Mouse (Mus musculus): ENCODE results near the gene Kctd4. TPM values are rescaled to one million over a fixed set of nuclear protein-coding genes. Genes with fewer than 3 reads are reported as not detected.
A peak's percentile ranks its signal among the peaks of the same experiment; 100 is the strongest.

Kctd4 gene
- polyA plus RNA-seq, 1 experiment, result 3.5 TPM

DNA sequence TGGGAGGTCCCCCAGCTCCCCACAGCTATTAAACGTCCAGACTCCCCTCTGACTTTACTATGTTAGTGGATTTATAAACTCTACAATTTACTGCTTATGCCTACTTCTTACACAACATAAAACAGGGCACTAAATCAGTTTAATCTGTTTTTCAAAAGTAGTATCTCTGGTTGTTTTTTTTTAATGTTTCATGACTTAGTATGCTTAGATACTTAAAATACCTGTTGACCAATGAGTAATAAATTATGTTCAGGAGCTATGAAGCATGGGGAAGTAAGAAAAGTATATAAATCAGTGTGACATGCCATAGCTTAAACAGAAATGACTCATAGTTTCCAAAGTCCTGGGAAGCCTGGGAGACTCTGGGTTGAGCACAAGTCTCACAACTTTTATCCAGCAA, 17.1 kb upstream of the Kctd4 start:
- WGBS, result 74% methylated on average over 1 of the region's 1 CpGs
- Histone ChIP-seq H3K27ac (ENCODE audit: insufficient read depth, low read length) (no peak overlapping the region), H3K27me3 (ENCODE audit: control insufficient read depth, insufficient read depth, low read length) (no peaks in the 10 kb centered on the region), H3K4me3 (replicated peaks; ENCODE audit: insufficient read depth, low read depth, low read length) (no peak overlapping the region), H3K4me1 (ENCODE audit: control insufficient read depth, insufficient read depth, low read length) (no peaks in the 10 kb centered on the region)
- DNase-seq, result no peak
- TF ChIP-seq POLR2A (IDR thresholded peaks at IDR 0.05; ENCODE audit: borderline replicate concordance, insufficient read depth, low read length) (no peak), CTCF (IDR thresholded peaks at IDR 0.05; ENCODE audit: borderline replicate concordance, insufficient read depth, low read depth, low read length) (no peak)

DNA sequence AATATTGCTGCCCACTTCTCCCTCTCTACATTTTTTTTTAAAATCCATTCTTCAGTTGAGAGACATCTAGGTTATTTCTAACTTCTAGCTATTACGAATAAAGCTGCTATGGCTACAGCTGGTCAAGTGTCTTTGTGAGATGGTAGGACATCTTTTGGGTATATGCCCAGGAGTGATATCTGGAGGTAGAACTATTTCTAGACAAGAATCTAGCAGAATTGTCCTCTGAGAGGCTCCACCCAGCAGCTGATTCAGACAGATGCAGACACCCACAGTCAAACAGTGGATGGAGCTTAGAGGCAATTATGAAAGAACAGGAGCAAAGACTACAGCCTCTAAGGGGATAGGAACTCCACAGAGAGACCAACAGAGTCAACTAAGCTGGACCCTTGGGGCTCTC, 13.3 kb upstream of the Kctd4 start:
- Histone ChIP-seq H3K4me3 (replicated peaks; ENCODE audit: insufficient read depth, low read depth, low read length) (no peak overlapping the region), H3K27me3 (ENCODE audit: control insufficient read depth, insufficient read depth, low read length) (no peaks in the 10 kb centered on the region), H3K27ac (ENCODE audit: insufficient read depth, low read length) (no peak overlapping the region), H3K4me1 (ENCODE audit: control insufficient read depth, insufficient read depth, low read length) (no peaks in the 10 kb centered on the region)
- WGBS, result 88% methylated on average over 1 of the region's 1 CpGs
- TF ChIP-seq POLR2A (IDR thresholded peaks at IDR 0.05; ENCODE audit: borderline replicate concordance, insufficient read depth, low read length) (no peak), CTCF (IDR thresholded peaks at IDR 0.05; ENCODE audit: borderline replicate concordance, insufficient read depth, low read depth, low read length) (no peak)
- DNase-seq, result no peak

GRCm38 (mm10) chr14:75942365-75942764, 12.4 kb upstream of the Kctd4 start:
- no peak for DNase-seq
- 95% methylated on average over 3 of the region's 3 CpGs for WGBS
- no peak for TF ChIP-seq POLR2A (IDR thresholded peaks at IDR 0.05; ENCODE audit: borderline replicate concordance, insufficient read depth, low read length)
- TF ChIP-seq CTCF (IDR thresholded peaks at IDR 0.05; ENCODE audit: borderline replicate concordance, insufficient read depth, low read depth, low read length), result no peak
- Histone ChIP-seq H3K4me1 (ENCODE audit: control insufficient read depth, insufficient read depth, low read length) (no peaks in the 10 kb centered on the region), H3K27me3 (ENCODE audit: control insufficient read depth, insufficient read depth, low read length) (no peaks in the 10 kb centered on the region), H3K27ac (ENCODE audit: insufficient read depth, low read length) (no peak overlapping the region), H3K4me3 (replicated peaks; ENCODE audit: insufficient read depth, low read depth, low read length) (no peak overlapping the region)

DNA sequence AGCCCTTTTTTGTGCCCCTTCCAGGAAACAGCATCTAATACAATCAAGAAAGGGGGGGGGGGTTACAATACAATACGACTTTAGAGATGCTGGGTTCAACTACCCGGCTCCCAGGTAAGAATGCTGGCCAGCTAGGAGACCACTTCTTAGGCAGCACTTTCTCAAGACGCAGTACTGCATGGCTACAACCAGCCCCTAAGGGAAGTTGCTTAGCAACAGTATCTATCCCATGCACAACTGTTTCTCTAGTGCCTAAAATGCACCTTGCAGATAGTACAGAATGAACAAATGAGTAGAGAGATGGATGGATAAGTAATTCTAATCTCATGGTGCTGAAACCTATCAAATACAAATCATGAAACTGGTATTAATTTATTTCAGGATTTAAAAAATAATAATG, 7.1 kb upstream of the Kctd4 start:
- Histone ChIP-seq H3K27ac (ENCODE audit: insufficient read depth, low read length) (no peak overlapping the region), H3K4me1 (ENCODE audit: control insufficient read depth, insufficient read depth, low read length) (no peaks in the 10 kb centered on the region), H3K4me3 (replicated peaks; ENCODE audit: insufficient read depth, low read depth, low read length) (no peak overlapping the region), H3K27me3 (ENCODE audit: control insufficient read depth, insufficient read depth, low read length) (no peaks in the 10 kb centered on the region)
- TF ChIP-seq CTCF (IDR thresholded peaks at IDR 0.05; ENCODE audit: borderline replicate concordance, insufficient read depth, low read depth, low read length), result no peak
- TF ChIP-seq POLR2A (IDR thresholded peaks at IDR 0.05; ENCODE audit: borderline replicate concordance, insufficient read depth, low read length), result no peak
- DNase-seq, result no peak
- 38% methylated on average over 3 of the region's 3 CpGs for WGBS

- DNase-seq, result no peak
- no peak for TF ChIP-seq CTCF (IDR thresholded peaks at IDR 0.05; ENCODE audit: borderline replicate concordance, insufficient read depth, low read depth, low read length)
- no peak for TF ChIP-seq POLR2A (IDR thresholded peaks at IDR 0.05; ENCODE audit: borderline replicate concordance, insufficient read depth, low read length)
- no peak overlapping the region for H3K4me3 ChIP-seq (replicated peaks; ENCODE audit: insufficient read depth, low read depth, low read length)
- WGBS, result 69% methylated on average over 2 of the region's 2 CpGs
- no peaks in the 10 kb centered on the region for H3K27me3 ChIP-seq (ENCODE audit: control insufficient read depth, insufficient read depth, low read length)
- H3K4me1 ChIP-seq (ENCODE audit: control insufficient read depth, insufficient read depth, low read length), result no peaks in the 10 kb centered on the region
- H3K27ac ChIP-seq (ENCODE audit: insufficient read depth, low read length), result no peak overlapping the region
Measured at GRCm38 (mm10) chr14:75953011-75953410, 1.8 kb upstream of the Kctd4 start.

GRCm38 (mm10) chr14:75962250-75962649, 7.4 kb downstream of the Kctd4 start:
- Histone ChIP-seq H3K4me1 (ENCODE audit: control insufficient read depth, insufficient read depth, low read length) (no peaks in the 10 kb centered on the region), H3K27ac (ENCODE audit: insufficient read depth, low read length) (no peak overlapping the region), H3K4me3 (replicated peaks; ENCODE audit: insufficient read depth, low read depth, low read length) (peak overlapping the region; percentile 44), H3K27me3 (ENCODE audit: control insufficient read depth, insufficient read depth, low read length) (no peaks in the 10 kb centered on the region)
- TF ChIP-seq POLR2A (IDR thresholded peaks at IDR 0.05; ENCODE audit: borderline replicate concordance, insufficient read depth, low read length) (no peak), CTCF (IDR thresholded peaks at IDR 0.05; ENCODE audit: borderline replicate concordance, insufficient read depth, low read depth, low read length) (no peak)
- DNase-seq, result peak in 1 of 2 experiments; percentile 17
- 68% methylated on average over 9 of the region's 9 CpGs for WGBS

GRCm38 (mm10) chr14:75963215-75963614, 8.4 kb downstream of the Kctd4 start:
- H3K4me1 ChIP-seq (ENCODE audit: control insufficient read depth, insufficient read depth, low read length), result no peaks in the 10 kb centered on the region
- H3K4me3 ChIP-seq (replicated peaks; ENCODE audit: insufficient read depth, low read depth, low read length), result no peak overlapping the region
- 65% methylated on average over 5 of the region's 5 CpGs for WGBS
- no peak for TF ChIP-seq CTCF (IDR thresholded peaks at IDR 0.05; ENCODE audit: borderline replicate concordance, insufficient read depth, low read depth, low read length)
- TF ChIP-seq POLR2A (IDR thresholded peaks at IDR 0.05; ENCODE audit: borderline replicate concordance, insufficient read depth, low read length), result no peak
- H3K27me3 ChIP-seq (ENCODE audit: control insufficient read depth, insufficient read depth, low read length), result no peaks in the 10 kb centered on the region
- no peak overlapping the region for H3K27ac ChIP-seq (ENCODE audit: insufficient read depth, low read length)
- DNase-seq, result no peak

GRCm38 (mm10) chr14:75964000-75964399, 9.2 kb downstream of the Kctd4 start:
- Histone ChIP-seq H3K27me3 (ENCODE audit: control insufficient read depth, insufficient read depth, low read length) (no peaks in the 10 kb centered on the region), H3K4me1 (ENCODE audit: control insufficient read depth, insufficient read depth, low read length) (no peaks in the 10 kb centered on the region), H3K27ac (ENCODE audit: insufficient read depth, low read length) (no peak overlapping the region), H3K4me3 (replicated peaks; ENCODE audit: insufficient read depth, low read depth, low read length) (no peak overlapping the region)
- TF ChIP-seq CTCF (IDR thresholded peaks at IDR 0.05; ENCODE audit: borderline replicate concordance, insufficient read depth, low read depth, low read length) (no peak), POLR2A (IDR thresholded peaks at IDR 0.05; ENCODE audit: borderline replicate concordance, insufficient read depth, low read length) (no peak)
- WGBS, result 64% methylated on average over 5 of the region's 5 CpGs
- no peak for DNase-seq

Data from cerebellum, adult 2 months (tissue).